Mouse (Mus musculus) kidney, postnatal 25 days (tissue): ENCODE measurements at regions not wholly inside any gene's neighbourhood (a gene's known extent, or its start where the extent isn't known, plus 50 kb on each side); places are given as distances from the start of the nearest gene placed in this dataset.

Experiments
- DNase-seq, 2 experiments: peaks; one replicate each; pipeline ENCODE4 v3.0.0; 2021; ENCODE audit warnings: mixed read lengths in 2 of 2

GRCm38 (mm10) chr5:64537113-64537780, 265.9 kb upstream of the Klf3 start:
- DNase-seq, result no peak

DNA sequence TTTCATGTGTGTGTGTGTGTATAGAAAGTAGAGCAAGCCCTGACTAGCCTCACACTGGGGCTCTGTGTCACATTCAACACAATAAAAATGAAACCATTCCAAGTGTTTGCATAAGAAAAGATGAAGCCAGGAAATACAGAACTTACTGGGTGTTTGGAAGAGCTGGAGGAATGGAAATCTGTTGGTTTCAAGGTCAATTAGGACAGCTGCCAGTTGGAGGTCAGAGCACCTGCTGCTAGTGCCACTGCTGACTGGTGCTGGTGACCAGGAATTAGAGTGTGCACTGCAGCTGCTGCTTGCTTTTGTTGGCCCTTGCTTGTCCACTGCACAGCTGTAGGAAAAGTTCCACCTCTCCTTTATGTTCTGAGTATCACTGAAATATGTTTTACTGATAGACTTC, 261.4 kb upstream of the Klf3 start:
- DNase-seq, result peak in 1 of 2 experiments; percentile 40

DNA sequence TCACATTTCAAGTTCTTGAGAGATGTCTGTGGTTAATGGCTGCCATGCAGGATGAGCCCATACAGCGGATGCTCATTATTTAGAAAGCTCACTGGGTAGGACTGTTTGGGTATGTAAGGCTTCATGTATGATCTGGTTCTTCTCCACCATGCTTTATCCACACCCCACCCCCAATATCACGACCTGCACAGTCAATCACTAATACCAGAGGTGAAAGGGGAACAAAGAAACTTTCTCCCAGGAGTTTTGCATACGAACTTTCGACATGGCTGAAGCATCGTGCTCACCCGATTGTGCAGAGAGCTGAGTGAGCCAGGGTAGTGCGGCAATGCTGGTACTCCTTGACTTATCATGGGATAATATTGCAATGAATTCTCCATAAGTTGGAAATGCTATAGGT, 247.3 kb upstream of the Klf3 start:
- DNase-seq, result no peak

DNA sequence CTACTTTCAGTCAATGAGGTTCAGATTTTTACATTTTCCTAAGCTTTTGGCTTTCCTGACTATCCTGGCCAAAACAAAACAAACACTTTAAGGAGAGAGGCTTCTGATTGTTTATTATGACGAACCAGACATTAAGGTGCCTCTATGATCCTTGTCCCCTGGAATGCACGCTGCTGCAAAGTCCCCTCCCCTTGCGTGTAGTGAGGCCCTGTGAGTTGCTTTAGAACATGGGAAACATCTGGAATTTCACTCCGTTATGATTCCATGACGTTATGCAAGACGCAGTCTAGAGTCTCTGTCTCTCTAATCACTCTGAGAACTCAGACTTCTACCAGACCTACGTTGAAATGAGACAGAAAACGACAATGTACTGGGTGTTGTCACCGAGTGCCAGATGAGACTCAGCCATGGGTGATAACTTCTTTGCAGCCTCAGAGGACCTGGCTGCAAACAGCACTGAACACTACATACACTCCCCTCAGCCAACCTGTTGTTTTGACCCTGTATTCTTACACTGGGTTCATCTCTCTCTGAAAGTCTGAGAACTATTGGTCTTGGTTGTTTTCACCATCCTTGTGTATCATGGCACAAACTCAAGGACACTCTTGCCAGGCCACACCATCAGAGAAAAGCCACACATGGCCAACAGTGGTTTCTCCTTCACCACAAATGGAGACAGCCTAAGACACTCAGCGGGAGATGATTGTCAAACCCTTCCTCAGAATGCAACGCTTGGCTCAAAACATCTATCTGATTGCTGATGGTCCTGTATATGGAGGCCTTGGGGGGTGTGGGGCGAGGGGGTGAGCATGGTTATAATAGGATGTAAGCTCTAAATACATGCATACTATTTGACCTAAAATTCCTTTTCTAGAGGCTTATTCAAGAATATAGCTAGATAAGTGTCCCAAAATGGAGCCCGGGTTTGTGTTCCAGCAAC, 236.5 kb upstream of the Klf3 start:
- DNase-seq, result no peak

- no peak for DNase-seq
Observed at GRCm38 (mm10) chr5:64567813-64568212, 235.4 kb upstream of the Klf3 start.

- DNase-seq, result no peak
Observed at GRCm38 (mm10) chr5:64568294-64568693, 234.9 kb upstream of the Klf3 start.

DNA sequence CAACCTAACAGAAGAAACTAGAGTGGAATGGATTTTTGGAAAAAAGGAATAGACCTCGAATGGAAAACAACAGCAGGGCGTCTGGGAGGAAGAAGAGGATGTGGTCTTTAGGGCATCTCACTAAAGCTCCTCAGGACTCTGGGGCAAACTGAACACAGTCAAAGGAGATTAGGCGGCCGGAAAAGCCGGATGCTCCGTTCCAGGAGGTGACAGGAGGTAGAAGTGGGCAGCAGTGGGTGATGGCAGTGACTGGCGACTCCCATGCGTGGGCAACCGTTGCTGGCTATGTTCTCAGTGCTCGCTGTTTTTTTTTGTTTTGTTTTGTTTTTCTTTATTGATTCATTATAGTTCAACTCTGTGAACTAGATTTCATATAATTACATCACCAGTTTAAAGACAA, 228.8 kb upstream of the Klf3 start:
- DNase-seq, result no peak

- no peak for DNase-seq
Observed at GRCm38 (mm10) chr5:64575896-64576295, 227.3 kb upstream of the Klf3 start.

GRCm38 (mm10) chr5:64576426-64577262, 226.5 kb upstream of the Klf3 start:
- DNase-seq, result no peak

GRCm38 (mm10) chr5:64577424-64577823, 225.8 kb upstream of the Klf3 start:
- no peak for DNase-seq

- no peak for DNase-seq
Observed at GRCm38 (mm10) chr5:64578536-64578935, 224.7 kb upstream of the Klf3 start.

GRCm38 (mm10) chr5:64579086-64579485, 224.1 kb upstream of the Klf3 start:
- peak; percentile 78 to 89 for DNase-seq

GRCm38 (mm10) chr5:64579494-64580339, 223.5 kb upstream of the Klf3 start:
- peak; percentile 96 for DNase-seq

DNA sequence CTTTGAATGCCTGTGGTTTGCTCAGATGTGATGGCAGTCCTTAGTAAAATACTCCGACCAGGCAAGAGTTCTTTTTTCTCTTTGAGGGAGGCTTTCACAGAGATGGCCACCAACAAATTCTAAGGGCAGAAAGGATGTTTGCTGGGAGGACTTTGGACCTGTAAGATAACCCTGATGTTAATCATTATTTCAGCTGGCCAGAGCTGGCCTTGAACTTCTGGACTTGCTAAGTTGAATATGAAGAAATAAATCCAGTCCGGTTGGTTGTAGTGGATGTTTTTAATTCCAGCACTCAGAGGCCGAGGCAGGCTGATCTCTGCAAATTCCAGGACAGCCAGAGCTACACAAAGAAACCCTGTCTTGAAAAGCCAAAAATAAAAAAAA, 222.9 kb upstream of the Klf3 start:
- peak in 1 of 2 experiments; percentile 48 for DNase-seq

DNA sequence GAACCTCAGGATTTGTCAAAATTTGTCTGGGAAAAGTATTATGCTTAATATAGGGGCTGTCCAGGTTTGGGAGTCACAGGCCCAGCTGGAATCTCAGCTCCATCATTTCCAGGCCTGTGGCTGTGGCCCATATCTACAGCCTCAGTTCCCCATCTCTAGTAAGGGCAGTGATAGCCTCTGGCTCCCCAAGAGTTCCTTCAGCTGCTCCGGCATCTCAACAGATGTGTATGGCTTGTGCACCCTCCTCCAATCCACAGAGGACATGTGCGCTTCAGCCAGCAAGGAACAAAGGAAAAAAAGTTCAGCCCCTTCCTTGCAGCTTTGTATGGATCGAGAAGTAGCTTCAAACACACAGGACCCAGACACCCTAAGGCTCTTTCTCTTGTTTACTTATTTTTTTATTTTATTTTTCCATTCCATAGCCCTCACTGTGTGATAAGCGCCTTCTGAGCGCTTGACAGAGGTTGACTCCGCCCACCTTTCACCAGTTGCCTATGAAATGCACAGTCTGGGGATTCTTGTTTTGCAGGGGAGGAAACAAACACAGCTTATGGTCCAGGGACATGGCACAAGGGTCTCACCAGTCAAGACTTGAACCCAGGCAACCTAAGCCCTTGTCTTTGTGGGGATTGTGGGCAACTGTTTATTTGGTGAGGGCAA, 222.3 kb upstream of the Klf3 start:
- no peak for DNase-seq

- DNase-seq, result peak; percentile 71 to 80
Observed at GRCm38 (mm10) chr5:64581461-64581860, 221.7 kb upstream of the Klf3 start.

GRCm38 (mm10) chr5:64582031-64582430, 221.2 kb upstream of the Klf3 start:
- DNase-seq, result no peak

DNA sequence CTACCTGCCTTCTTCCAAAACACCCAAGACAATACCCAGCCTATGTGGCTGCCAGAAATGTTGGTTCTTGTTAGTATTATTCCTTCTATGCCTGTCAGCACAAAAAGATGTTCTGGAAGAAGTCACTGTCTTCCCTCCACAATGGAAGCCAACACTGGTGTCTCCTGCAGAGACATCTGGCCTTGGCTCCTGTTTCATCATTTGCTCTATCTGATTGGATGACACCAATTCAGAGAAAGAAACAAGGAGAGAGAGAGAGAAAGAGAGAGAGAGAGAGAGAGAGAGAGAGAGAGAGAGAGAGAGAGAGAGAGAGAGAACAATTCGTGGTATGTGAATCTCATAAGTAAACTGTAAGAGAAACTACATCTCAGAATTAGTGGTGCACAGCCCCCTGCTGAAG, 218.9 kb upstream of the Klf3 start:
- no peak for DNase-seq

DNA sequence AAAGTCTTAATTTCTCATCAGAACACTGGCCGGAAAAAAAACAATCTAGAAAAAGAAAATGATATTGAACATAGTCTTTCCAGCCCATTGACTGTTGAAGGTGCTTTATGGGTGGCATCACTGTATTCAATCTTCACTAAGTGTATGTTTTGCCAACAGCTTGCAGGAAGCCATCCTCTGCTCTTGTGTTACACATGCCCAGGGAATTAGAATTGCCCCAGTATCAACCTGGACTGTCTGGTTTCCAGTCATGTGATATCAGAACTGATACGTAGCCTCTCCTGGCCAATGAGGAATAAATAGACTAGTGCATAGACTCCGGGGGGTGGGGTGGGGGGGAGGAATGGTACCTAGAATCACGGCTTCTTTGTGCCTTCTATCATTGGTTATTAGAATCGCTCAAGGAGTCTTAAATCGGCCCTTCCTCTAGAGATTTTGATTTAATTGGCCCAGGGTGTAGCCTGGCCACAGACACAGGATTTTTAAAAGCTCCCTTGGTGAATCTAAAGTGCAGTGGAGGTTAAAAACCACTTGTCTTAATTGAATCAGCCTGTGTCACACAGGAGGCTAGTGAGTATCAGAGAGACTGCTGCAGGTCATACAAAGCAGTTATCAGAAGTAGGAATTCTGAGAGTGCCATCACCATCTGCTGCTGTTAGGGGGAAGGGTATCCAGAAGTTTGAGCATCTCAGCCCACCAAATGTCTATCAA, 218.0 kb upstream of the Klf3 start:
- DNase-seq, result no peak

DNA sequence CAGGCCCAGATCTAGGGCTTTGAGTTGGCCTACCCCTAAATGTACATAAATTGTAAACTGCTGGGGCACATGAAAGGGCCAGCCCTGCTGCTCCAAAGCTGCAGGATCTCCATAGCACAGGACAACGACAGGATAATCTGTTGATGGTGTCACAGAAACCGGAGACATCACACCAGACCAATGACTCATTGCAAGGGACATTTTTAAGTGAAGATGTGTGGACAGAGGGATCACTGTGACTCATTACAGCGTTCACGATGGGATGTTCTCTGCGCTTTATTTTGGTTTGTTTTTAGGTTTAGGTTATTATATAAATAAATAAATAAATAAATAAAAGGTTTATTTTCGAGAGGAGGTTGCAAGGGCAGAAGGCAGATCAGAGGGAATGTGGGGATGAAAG, 216.9 kb upstream of the Klf3 start:
- DNase-seq, result no peak

DNA sequence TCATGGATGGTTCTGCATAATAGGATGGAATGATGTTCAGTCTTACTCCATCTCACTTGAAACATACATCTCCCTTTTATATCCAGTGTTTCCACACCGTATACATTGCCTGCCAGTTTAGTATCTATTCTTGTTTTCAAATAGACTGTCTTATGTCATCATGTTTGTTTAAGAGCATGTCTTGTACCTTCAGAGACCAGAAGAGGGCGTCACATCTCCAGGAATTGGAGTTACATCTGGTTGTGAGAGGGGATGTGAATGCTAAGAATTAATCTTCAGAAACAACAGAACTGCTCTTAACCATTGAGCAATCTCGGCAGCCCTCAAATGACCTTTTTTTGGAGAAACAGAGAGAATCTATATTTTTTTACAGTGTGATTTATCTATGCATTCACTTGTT, 216.3 kb upstream of the Klf3 start:
- no peak for DNase-seq
